Mouse (Mus musculus) adrenal gland, postnatal 25 days (tissue): Measurements from ENCODE around the gene Zic3. TPM values are rescaled to one million over a fixed set of nuclear protein-coding genes. Genes with fewer than 3 reads are reported as not detected.

Experiments
- DNase-seq: peaks from one replicate; pipeline ENCODE4 v3.0.0; 2021; ENCODE audit warnings: mixed read lengths
- total RNA-seq: library from RNA; stranded (reverse); gene quantifications from 2 replicates; pipeline ENCODE4 v1.2.3, GENCODE M21; 2021

Gene Zic3
- total RNA-seq, 1 experiment from 2014 or later = not detected

DNA sequence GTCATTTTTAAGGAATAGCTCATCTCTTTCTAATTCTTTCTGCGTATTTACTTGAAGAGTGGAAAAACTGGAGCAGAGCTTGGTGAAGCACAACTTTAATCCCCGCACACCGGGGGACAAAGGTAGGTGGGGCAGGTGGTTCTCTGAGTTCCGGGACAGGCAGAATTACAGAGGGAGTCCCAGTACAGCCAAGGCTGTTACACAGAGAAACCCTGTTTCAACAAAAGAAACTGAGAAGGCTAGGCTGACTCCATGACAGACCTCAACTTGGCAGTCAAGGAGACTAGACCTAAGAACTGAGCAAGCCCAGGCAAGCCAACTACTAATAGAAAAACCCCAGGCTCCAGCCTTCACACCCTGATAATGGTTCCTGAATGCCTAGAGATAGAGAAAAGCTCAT lies 20.0 kb downstream of the Zic3 start:
- DNase-seq = no peak
